Mouse (Mus musculus): ENCODE data around the gene Grk1. TPM values are rescaled to one million over a fixed set of nuclear protein-coding genes. Genes with fewer than 3 reads are reported as not detected.

Grk1 gene
- total RNA-seq (2021), result not detected

- DNase-seq (ENCODE audit: low spot score in 2 of 2), result no peak
- intact Hi-C loops (cut with DNase I), result no loop called here
Observed at GRCm38 (mm10) chr8:13404666-13405131, at the start of gene Grk1. Gene Grk1 (plus strand): TSS chr8:13405081.

GRCm38 (mm10) chr8:13356221-13356620 lies 48.7 kb upstream of the Grk1 start:
- intact Hi-C loops (cut with DNase I), result no loop called here
- no peak for DNase-seq (ENCODE audit: low spot score in 2 of 2)

GRCm38 (mm10) chr8:13356681-13357080 lies 48.2 kb upstream of the Grk1 start:
- no peak for DNase-seq (ENCODE audit: low spot score in 2 of 2)
- intact Hi-C loops (cut with DNase I), result no loop called here

- intact Hi-C loops (cut with DNase I), result no loop called here
- no peak for DNase-seq (ENCODE audit: low spot score in 2 of 2)
Observed at GRCm38 (mm10) chr8:13360213-13360612, 44.7 kb upstream of the Grk1 start.

- no peak for DNase-seq (ENCODE audit: low spot score in 2 of 2)
- intact Hi-C loops (cut with DNase I), result no loop called here
Observed at GRCm38 (mm10) chr8:13361865-13362264, 43.0 kb upstream of the Grk1 start.

GRCm38 (mm10) chr8:13373151-13373662 lies 31.7 kb upstream of the Grk1 start:
- no peak for DNase-seq (ENCODE audit: low spot score in 2 of 2)
- intact Hi-C loops (cut with DNase I), result no loop called here

GRCm38 (mm10) chr8:13381630-13382029 lies 23.3 kb upstream of the Grk1 start:
- no peak for DNase-seq (ENCODE audit: low spot score in 2 of 2)
- intact Hi-C loops (cut with DNase I), result no loop called here

GRCm38 (mm10) chr8:13382536-13382935 lies 22.3 kb upstream of the Grk1 start:
- no peak for DNase-seq (ENCODE audit: low spot score in 2 of 2)

GRCm38 (mm10) chr8:13382999-13383398 lies 21.9 kb upstream of the Grk1 start:
- intact Hi-C loops (cut with DNase I), result no loop called here
- no peak for DNase-seq (ENCODE audit: low spot score in 2 of 2)

More at GRCm38 (mm10) chr8:13382536-13382935, 22.3 kb upstream of the Grk1 start:
- intact Hi-C loops (cut with DNase I), result no loop called here

- DNase-seq (ENCODE audit: low spot score in 2 of 2), result no peak
- intact Hi-C loops (cut with DNase I), result no loop called here
Observed at GRCm38 (mm10) chr8:13386366-13386765, 18.5 kb upstream of the Grk1 start.

- DNase-seq (ENCODE audit: low spot score in 2 of 2), result no peak
- intact Hi-C loops (cut with DNase I), result no loop called here
Observed at GRCm38 (mm10) chr8:13387728-13388127, 17.2 kb upstream of the Grk1 start.

GRCm38 (mm10) chr8:13388744-13389143 lies 16.1 kb upstream of the Grk1 start:
- DNase-seq (ENCODE audit: low spot score in 2 of 2), result no peak
- intact Hi-C loops (cut with DNase I), result no loop called here

- intact Hi-C loops (cut with DNase I), result no loop called here
- no peak for DNase-seq (ENCODE audit: low spot score in 2 of 2)
Observed at GRCm38 (mm10) chr8:13393869-13394268, 11.0 kb upstream of the Grk1 start.

- no peak for DNase-seq (ENCODE audit: low spot score in 2 of 2)
- intact Hi-C loops (cut with DNase I), result no loop called here
Observed at GRCm38 (mm10) chr8:13396725-13397124, 8.2 kb upstream of the Grk1 start, which contains the start of gene Atp4b. Gene Atp4b (minus strand): TSS chr8:13396825.

GRCm38 (mm10) chr8:13403517-13403916 lies 1.4 kb upstream of the Grk1 start:
- intact Hi-C loops (cut with DNase I), result no loop called here
- no peak for DNase-seq (ENCODE audit: low spot score in 2 of 2)

- intact Hi-C loops (cut with DNase I), result no loop called here
- no peak for DNase-seq (ENCODE audit: low spot score in 2 of 2)
Observed at GRCm38 (mm10) chr8:13406011-13406410, 1.1 kb downstream of the Grk1 start.

GRCm38 (mm10) chr8:13411597-13411996 lies 6.7 kb downstream of the Grk1 start:
- peak; percentile 67 to 74 for DNase-seq (ENCODE audit: low spot score in 2 of 2)
- intact Hi-C loops (cut with DNase I), result loop anchor here (1.0 to 10.0 kb wide), 2 partner anchors 51 to 343 kb away; partner anchors contain the start of gene Cdc16

- intact Hi-C loops (cut with DNase I), result loop anchor here (2.0 to 10.0 kb wide), 2 partner anchors 138 to 342 kb away; partner anchors contain the start of gene Cdc16
- peak; percentile 32 to 42 for DNase-seq (ENCODE audit: low spot score in 2 of 2)
Observed at GRCm38 (mm10) chr8:13412891-13413558, 8.1 kb downstream of the Grk1 start.

GRCm38 (mm10) chr8:13413823-13414390 lies 9.0 kb downstream of the Grk1 start:
- intact Hi-C loops (cut with DNase I), result loop anchor here (2.0 to 10.0 kb wide), 2 partner anchors 137 to 341 kb away; partner anchors contain the start of gene Cdc16
- no peak for DNase-seq (ENCODE audit: low spot score in 2 of 2)

- intact Hi-C loops (cut with DNase I), result loop anchor here (10.0 kb wide), 1 partner anchor 339 kb away; the partner anchor contains the start of gene Cdc16
- DNase-seq (ENCODE audit: low spot score in 2 of 2), result peak in 1 of 2 experiments; percentile 43
Observed at GRCm38 (mm10) chr8:13415879-13416278, 11.0 kb downstream of the Grk1 start.

Measured in left cerebral cortex, postnatal 25 days (tissue).